Mouse (Mus musculus) megakaryocyte-erythroid progenitor cell, adult 5-6 weeks (primary cell): ENCODE measurements around the gene Cdc42se1. TPM values are rescaled to one million over a fixed set of nuclear protein-coding genes. Genes with fewer than 3 reads are reported as not detected.
A peak's percentile ranks its signal among the peaks of the same experiment; 100 is the strongest.

Experiments used
- ATAC-seq: replicated peaks from 2 replicates; pipeline ENCODE4 v1.8.0; 2016; ENCODE audit warnings: mild to moderate bottlenecking, inconsistent platforms; ENCODE audit not compliant: severe bottlenecking, poor library complexity, low FRiP score, low TSS enrichment
- total RNA-seq, 2 experiments: library from RNA; stranded (forward) in 1 of 2; stranded (reverse) in 1 of 2; fragments of 200-1000, 215-1000 nt in 1 of 2; fragments of >200 nt in 1 of 2; fragmentation: Nextera tagmentation in 1 of 2; gene quantifications; 2 replicates each; pipeline ENCODE4 v1.2.3; 2014 to 2017

Cdc42se1 gene
- total RNA-seq, 2 experiments from 2014 or later: 59.1 to 69.0 TPM

DNA sequence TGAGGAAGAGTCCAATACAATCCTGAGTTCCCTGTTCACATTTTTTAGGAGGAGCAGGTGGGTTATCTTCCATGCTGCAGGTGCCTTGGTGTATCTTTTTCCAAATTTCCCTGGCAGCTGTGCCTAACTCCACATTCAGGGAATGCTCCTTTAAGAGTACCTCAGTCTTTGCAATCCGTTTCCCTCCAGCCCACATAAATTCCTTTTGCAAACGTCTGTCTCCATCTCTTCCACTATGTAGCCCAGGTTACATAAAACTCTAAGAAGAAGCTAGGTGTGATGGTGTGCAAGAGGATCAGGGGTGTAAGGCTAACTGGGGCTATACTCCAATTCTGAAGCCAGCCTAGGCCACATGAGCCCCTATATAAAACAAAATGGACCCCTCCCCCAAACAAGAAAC lies 14.6 kb downstream of the Cdc42se1 start:
- ATAC-seq: no peak

DNA sequence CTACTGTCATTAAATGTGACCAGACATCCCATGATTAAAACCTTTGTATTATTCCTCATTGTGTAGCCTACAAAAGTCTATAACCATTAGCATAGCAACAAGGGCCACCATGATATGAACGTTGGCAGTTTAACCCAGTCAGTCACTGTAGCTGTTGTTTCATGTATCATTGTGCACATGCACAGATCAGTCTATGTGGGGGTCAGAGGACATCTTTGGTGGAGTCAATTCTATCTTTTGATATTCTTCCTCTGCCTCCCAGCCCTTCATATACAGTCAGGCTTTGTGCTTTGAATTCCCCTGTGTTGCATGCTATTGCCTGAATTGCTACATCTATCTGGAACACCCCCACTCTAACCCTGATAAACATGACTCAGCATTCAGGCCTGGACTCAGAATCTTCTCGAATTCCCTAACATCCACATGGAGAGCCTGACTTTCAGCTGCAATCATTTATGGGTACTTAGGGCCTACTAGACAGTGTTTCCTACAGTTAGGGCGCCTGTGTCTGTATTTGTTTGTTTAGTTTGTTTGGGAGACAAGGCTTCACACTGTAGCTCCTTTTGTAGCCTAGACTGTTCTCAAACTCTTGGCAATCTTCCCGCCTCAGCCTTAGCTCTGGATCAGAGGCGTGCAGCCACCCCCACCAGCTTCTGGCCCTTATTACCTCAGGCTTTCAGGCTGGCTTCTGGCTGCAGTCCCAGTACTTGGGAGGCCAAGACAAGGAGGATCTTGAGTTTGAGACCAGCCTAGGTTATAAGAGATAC lies 18.1 kb downstream of the Cdc42se1 start:
- peak; percentile 84 for ATAC-seq

DNA sequence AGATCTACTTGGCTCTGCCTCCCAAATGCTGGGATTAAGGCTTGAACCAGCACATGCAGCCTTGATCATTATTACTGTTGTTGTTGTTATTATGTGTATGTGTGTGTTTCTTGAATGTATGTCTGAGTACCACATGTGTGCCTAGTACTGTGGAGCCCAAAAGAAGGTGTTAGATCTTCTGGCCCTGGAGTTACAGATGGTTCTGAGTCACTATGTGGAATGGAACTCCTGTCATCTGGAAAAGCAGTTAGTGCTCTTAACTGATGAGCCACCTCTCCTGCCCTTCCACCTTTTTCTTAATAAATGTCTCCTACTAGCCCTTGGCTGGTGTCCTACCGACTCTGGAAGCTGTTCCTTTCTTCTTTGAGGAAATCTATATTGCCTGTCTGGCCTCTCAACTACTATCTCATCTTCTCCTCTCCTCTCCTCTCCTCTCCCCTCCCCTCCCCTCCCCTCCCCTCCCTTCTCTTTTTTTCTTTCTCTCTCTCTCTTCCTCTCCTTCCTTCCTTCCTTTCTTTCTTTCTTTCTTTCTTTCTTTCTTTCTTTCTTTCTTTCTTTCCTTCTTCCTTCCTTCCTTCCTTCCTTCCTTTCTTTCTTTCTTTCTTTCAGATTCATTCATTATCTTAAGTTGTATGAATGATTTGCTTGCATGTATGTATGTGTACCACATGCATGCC lies 19.3 kb downstream of the Cdc42se1 start:
- ATAC-seq: no peak

DNA sequence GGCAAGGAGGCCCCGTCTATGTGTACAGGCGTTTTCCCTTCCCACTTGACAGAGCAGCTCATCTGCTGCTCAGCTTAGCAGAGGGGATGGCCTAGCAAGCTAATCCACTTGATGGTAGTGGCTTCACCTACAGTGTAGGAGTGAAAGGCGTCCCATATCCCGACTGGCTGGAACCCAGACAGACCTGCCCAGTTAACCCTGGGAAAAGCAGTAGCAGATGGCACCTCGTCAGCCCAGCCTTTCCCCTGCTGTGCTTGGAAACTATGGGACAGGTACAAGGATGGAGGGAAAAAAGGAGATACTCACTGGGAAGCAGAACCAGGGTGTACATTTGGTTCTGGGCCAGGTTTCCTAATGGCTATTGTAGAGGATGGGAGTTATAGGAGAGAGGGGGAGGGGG lies 21.8 kb downstream of the Cdc42se1 start:
- no peak for ATAC-seq

DNA sequence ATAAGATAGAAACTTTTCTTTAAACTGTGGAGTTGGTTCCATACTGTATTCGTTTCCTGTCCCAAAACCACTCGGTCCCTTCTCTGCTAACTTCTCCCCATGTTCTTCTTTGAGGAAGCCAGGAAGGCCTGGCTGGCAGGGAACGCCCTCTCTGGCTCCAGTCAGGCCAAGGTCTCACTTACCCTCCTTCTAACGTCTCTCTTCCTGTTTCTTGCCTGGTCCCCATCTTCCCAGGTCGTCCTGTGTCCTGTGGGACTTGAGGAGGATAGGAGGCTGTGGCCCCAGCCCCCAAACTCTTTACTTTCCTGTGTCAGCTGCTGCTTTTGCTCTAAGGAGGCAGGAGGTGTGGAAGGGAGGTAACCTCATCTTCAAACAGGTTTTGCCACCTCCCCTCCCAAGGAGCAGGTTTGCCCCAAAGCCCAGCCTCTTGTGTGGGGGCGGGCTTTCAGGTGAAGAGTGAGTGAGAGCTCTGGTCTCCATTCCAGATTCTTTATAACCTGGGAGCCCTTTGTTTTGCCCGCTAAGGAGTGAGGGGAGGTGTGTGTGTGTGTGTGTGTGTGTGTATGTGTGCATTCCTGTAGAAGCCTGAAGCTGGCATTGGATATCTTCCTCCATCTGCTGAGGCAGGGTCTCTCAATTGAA lies 22.4 kb downstream of the Cdc42se1 start, which contains the start of gene Bnipl:
Gene Bnipl, minus strand, starts transcription at position 411 of the 642 bp plus-strand sequence.
- ATAC-seq: no peak

DNA sequence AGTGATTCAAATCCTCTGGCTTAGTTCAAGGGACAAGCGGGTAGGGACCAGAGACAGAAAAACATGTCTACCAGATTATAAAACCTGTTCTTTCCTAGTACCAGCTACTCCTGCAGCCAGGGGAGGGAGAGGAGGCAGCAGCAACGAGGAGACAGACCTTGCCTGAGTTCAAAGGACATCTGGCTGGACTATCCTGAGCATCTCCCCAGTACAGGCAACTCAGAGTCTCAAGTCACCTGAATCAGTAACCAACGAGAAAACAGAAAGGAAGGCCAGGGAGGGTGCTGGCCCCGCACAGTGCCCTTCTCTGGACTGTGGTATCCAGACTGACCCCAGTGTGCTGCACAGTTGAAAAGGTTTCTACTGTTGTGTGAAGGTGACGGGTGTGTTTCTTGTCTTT lies 28.4 kb downstream of the Cdc42se1 start:
- ATAC-seq: no peak

DNA sequence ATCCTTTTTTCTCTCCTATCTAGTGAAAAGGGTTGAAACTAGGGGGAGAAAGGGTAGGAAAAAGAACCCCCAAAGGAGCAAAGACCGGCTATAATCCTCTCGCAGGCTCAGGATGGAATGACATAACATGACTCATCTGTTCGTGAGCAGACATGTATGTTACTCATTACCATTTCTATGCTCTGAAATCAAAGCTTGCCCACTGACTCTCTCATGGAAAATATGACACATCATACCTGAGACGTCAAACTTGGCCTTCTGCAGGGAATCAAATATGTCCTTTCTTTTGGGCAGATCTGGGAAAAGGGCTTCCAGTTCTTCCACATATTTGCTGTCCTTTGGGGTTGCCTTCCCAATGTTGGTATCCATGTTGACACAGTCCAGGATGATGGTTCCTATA lies 33.4 kb downstream of the Cdc42se1 start:
- no peak for ATAC-seq

DNA sequence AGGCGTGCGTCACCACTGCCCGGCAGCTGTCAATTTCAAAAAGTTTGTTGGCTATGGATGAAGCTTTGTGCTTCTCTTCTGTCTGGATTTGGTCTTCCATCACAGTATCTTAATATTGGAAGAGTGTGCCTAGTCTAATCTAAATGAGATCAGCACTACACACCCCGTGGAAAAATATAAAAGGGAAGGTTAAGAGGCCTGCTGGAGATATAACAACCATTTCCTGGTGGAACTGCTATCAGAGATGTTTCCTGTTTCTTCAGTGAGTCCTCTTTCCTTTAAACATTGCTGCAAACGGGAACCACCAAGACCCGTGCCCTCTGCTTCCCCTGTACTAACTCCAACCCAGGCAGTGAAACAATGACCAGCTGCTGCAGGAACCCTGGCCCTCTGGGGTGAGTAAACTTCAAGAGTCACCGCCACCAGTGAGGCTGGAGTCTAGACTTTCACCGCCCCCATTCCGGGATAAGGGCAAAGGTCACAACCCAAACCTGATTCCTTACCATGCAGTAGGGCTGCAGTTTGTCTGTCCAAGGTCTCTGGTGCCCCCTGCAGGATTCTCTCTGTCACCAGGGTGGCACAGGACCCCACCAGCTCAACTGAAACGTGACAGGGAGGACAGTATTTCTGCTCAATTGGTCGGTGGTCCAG lies 34.7 kb downstream of the Cdc42se1 start:
- ATAC-seq: peak; percentile 86

DNA sequence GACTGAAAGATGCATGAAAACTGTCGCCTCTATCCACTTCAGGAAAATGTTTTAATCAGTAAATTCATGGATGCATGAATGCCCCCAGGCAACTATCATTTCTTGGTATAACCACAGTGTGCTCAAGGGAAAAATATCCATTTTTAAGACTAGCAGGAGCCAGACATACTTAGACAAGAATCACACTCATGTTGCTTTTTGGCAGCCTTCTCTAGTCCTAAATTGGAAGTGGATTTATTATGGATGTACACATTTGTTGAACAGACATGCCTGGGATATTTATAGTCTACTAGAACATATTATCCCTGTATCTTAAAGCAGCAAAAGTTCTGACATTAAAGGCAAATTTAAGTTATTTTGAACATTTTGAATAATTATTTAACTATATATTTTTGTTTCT lies 36.2 kb downstream of the Cdc42se1 start:
- no peak for ATAC-seq

DNA sequence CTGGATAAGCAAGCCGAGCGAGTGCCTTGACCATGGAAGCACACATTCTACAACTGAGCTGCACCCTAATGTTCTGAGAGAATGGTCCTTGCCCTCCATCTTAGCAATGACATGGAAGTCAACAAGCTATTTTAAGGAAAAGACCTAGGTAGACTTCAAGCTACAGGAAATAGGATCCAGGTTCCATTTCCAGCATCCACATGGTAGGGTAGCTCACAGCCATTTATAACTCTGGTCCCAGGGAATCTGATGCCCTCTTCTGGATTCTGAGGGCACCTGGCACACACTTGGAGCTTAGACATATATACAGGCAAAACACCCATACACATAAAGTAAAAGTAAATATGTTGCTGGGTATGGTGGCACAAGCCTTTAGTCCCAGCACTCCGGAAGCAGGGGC lies 37.5 kb downstream of the Cdc42se1 start:
- ATAC-seq: no peak

DNA sequence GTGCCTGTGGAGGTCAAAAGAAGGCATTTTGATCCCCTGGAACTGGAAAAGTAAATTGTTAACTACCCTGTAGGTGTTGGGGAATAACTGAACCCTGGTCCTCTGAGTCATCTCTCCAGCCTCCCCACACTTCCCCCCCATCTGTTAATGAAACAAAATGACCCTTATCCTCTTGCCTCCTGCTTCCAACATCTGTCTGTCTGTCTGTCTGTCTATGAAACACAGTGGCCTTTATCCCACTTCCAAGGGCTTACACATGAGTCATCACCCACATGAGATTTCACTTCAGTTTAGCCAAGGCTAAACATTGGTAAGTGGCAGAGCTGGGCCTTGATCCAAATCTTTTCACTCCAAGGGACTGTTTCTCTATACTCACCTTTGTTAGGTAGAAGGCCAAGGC lies 39.3 kb downstream of the Cdc42se1 start:
- no peak for ATAC-seq

DNA sequence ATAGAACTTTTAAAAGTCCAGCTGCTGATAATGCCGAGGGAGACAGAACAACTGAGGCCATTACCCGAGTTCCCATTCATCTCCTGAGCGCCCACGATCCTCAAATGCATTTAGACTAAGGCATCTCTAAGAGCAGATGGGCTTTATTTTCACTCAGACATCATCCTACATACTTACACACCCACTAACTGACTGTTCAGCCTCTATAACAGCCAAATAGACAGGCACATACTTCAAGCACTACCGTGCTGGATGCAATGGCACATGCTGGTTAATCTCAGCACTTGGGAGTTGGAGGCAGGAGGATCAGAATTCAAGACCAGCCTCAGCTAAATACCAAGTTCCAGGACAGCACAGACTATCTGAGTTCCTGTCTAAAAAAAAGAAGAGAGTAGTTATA lies 41.3 kb downstream of the Cdc42se1 start:
- no peak for ATAC-seq

DNA sequence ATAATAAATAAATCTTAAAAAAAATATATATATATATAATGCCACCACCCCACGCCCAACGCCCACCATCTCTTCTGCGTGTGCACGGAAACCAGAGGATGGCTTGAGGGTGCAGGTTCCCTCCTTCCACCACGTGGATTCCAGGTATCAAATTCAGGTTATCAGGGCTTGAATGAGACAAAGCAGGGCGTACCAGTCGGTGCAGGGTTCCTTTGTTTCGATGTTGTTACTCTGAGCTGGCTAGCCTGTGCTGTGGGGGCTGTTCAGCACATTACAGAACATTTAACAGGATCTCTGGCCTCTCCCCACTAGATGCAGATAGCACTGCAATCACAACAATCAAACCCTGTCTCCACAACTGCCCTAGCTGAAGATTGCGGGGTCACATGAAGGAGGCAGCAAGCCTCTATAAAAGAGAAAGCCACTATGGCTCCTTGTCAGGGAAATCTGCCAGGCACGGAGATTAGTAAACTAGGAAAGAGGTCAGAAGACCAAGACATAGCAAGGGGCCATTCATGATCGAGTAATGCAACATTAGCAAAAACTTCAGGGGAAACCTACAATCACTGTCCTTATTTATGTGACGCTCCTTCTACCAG lies 42.3 kb downstream of the Cdc42se1 start:
- ATAC-seq: no peak

DNA sequence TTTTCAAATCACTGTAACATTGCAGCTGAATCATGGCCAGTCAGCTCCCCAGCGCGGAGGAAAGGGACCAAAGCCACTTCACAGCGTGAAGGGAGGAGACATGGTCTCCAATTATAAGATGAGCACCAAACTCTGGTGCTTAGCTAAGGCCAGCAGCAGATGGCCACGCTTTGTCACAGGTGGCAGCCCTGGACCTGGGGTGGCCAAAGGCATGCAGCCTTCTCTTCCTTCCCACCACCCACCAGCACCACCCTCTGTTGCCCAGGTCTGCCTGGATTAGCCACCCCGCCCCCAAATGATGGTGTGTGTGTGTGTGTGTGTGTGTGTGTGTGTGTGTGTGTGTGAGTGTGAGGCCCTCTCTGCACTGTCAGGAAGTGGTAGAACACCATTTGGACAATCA lies 44.9 kb downstream of the Cdc42se1 start:
- no peak for ATAC-seq

DNA sequence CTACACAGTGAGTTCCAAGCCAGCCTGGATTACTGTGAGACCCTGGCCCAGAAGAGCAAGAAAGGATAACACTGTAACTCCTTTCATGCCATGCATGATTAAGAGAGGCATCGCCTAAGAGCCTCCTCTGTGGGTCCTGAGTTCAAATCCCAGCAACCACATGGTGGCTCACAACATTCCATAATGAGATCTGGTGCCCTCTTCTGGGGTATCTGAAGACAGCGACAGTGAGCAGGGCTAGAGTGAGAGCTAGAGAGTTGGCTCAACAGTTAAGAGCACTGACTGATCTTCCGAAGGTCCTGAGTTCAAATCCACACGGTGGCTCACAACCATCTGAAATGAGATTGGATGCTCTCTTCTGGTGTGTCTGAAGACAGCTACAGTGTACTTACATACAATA lies 45.9 kb downstream of the Cdc42se1 start:
- no peak for ATAC-seq

DNA sequence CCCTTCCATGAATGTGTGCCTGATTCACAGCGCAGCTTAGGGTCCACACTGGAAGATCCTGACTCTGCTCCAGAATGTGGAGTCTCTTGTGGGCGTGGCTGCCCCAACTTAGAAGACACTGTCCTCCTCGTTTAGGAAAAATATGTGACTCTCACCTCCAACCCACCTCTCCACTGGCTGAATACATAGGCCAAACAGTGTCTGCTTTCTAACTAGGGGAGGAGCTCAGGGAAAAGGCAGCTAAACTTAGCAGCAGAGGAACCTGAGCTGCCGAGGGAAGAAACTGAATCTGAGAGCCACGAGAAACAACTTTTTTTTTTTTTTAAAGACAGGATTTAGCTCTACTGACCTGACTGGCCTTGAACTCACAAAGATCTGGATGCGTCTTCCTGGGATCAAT lies 46.6 kb downstream of the Cdc42se1 start:
- no peak for ATAC-seq

DNA sequence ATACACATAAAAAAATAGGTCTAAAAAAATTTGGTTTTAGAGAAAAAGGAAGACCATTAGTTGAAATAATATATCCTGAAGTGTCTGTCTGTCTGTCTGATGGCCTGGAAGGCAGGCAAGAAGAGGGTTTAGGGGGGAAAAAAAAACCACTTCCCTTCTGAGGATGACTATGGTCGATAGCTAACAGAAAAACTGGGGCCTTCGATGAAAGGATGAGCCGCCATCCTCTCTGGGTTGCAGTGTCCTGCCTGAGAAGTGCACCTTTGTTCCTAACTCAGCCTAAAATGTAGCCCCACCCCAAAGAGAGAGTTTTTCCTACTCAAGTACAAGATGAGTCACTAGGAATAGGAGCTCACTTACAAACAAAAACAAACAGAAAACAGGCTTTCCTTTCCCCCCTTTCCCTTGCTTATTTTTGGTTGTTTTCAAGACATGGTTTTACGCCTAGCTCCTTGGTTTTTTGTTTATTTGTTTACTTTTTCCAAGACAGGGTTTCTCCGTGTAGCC lies 47.9 kb downstream of the Cdc42se1 start:
- ATAC-seq: no peak

DNA sequence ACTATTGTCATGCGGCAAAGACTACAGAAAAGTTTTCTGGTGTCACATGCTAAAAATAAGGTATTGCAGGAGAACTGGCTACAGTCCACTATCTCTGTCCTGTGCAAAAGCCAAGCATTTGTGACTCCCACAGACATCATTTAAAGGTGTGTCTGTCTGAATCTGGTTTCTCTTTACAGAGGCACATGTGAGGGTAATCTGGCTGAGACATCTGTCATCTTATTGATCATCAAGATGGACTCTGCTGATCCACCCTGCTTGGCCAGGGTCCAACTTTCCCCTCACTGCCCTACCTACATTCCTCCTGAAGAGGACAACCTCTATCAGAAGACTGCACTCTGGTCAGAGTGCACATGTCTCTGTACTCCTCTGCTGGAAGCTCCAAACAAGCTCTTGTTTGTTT lies 48.6 kb downstream of the Cdc42se1 start:
- peak; percentile 23; the same call in 1 of the 2 replicates for ATAC-seq

DNA sequence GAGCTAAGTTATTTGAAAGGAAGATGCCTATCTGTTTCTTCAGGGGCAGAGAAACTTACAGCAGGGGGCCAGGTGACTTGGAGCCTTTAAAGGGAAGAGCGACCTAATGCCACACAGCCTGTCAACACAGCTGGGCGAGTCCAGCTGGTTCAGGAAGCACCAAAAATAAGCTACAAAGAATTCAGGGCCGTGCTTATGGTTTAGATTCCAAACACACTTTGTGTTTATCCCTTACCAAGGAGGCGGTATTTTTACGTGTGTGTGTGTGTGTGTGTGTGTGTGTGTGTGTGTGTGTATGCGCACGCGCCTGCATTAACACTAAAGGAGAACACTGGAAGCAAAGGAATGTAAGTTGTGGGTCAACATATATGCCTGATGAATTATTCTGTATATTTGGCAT lies 52.2 kb downstream of the Cdc42se1 start:
- ATAC-seq: no peak
